Mouse (Mus musculus): ENCODE data around the gene Bnc1.

DNA sequence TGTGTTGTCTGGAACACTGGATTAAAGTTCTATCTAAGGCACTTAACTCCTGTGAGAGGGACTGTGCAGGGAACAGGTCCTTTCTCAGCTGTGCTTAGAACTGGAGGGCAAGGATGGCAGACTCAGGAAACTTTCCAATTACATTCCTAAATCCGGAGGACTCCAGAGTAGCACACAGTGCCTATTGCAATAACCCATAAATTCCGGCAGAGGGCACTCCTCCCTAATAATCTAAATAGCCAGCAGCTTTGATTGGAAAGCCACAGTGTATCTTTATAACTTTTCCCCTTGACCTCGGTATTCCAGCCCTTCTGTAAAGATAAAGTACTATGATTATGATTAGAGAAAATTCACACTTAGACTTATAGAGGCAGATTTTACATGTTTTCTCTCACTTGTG lies 32.4 kb downstream of the Bnc1 start:
- peak; percentile 43; the same call in 1 of the 2 replicates for TF ChIP-seq CTCF (IDR thresholded peaks at IDR 0.05; ENCODE audit: borderline replicate concordance, insufficient read depth, low read depth, low read length)
- TF ChIP-seq POLR2A (IDR thresholded peaks at IDR 0.05; ENCODE audit: borderline replicate concordance, insufficient read depth, low read length), result no peak
